Mouse (Mus musculus) liver, embryonic 14.5 days (tissue): ENCODE data around the gene Zfp810. TPM values are rescaled to one million over a fixed set of nuclear protein-coding genes. Genes with fewer than 3 reads are reported as not detected.
A peak's percentile ranks its signal among the peaks of the same experiment; 100 is the strongest.

Source experiments
- ATAC-seq: fragments of 200-750 bp; cut with Nextera tagmentation; 2 replicates; pipeline ENCODE4 v1.8.0; 2017; ENCODE audit warnings: moderate number of reproducible peaks, mild to moderate bottlenecking, moderate library complexity; ENCODE audit not compliant: insufficient read depth
- DNase-seq, 3 experiments: peaks; one replicate each; pipeline ENCODE4 v3.0.0-alpha.2; 2012 to 2013; ENCODE audit warnings: low read depth in 3 of 3, low spot score in 3 of 3
- H3K27ac ChIP-seq: fragments of 300-500 bp; sonication (generic); 2 replicates; pipeline ENCODE4 v1.5.1; 2014; ENCODE audit warnings: moderate library complexity, mild to moderate bottlenecking, control low read depth, inconsistent platforms
- H3K27me3 ChIP-seq: fragments of 300-500 bp; sonication (generic); 2 replicates; pipeline ENCODE4 v1.6.1; 2014; ENCODE audit warnings: mild to moderate bottlenecking, low read length, moderate library complexity; ENCODE audit not compliant: control insufficient read depth, insufficient read depth
- H3K36me3 ChIP-seq: fragments of 300-500 bp; sonication (generic); replicated peaks from 2 replicates; pipeline ENCODE4 v1.6.1; 2014; ENCODE audit warnings: low read depth; ENCODE audit not compliant: control insufficient read depth, insufficient read depth
- H3K4me1 ChIP-seq, 2 experiments: fragments of 200-500 bp in 1 of 2; fragments of 300-500 bp in 1 of 2; sonication (generic) in 1 of 2; replicated peaks; 2 replicates each; pipeline ENCODE4 v1.6.1; 2012 to 2014; ENCODE audit warnings: antibody characterized with exemption in 1 of 2, inconsistent platforms in 1 of 2, low read length in 1 of 2; ENCODE audit not compliant: control insufficient read depth in 2 of 2, insufficient read depth in 2 of 2
- H3K4me2 ChIP-seq: fragments of 300-500 bp; sonication (generic); 2 replicates; pipeline ENCODE4 v1.6.1; 2014; ENCODE audit warnings: low read depth, mild to moderate bottlenecking, control low read depth, moderate library complexity
- H3K4me3 ChIP-seq, 2 experiments: fragments of 200-500 bp in 1 of 2; fragments of 300-500 bp in 1 of 2; sonication (generic) in 1 of 2; 2 replicates each; pipeline ENCODE4 v1.5.1; 2012 to 2014; ENCODE audit warnings: low read depth in 2 of 2, low read length in 2 of 2, mild to moderate bottlenecking in 2 of 2, control low read depth in 1 of 2, inconsistent platforms in 1 of 2, moderate library complexity in 1 of 2; ENCODE audit not compliant: insufficient read depth in 1 of 2
- H3K9ac ChIP-seq: fragments of 300-500 bp; sonication (generic); replicated peaks from 2 replicates; pipeline ENCODE4 v1.6.1; 2014; ENCODE audit warnings: mild to moderate bottlenecking, control low read depth, moderate library complexity
- H3K9me3 ChIP-seq: fragments of 300-500 bp; sonication (generic); 2 replicates; pipeline ENCODE4 v1.6.1; 2016; ENCODE audit warnings: low read length, mixed read lengths; ENCODE audit not compliant: control insufficient read depth
- CTCF ChIP-seq: IDR thresholded peaks from 2 replicates; pipeline ENCODE4 v1.5.1; 2016; ENCODE audit warnings: antibody characterized with exemption, low read depth, control low read depth
- EP300 ChIP-seq: IDR thresholded peaks from 2 replicates; pipeline ENCODE4 v1.6.1; 2016; ENCODE audit warnings: antibody characterized with exemption, low read depth
- WGBS: fragments of 180-500 bp; shearing (Covaris S2); extraction: QIAGEN DNeasy Blood & Tissue Kit; methylation state at CpG from one replicate; pipeline ENCODE4 v1.1.7; 2014; ENCODE audit not compliant: insufficient replicate concordance; 5-methylcytosine and 5-hydroxymethylcytosine counted together
- polyA plus RNA-seq, 2 experiments: library from polyadenylated mRNA; depleted of rRNA in 1 of 2; stranded (reverse) in 1 of 2; unstranded in 1 of 2; fragments of >200 nt; fragmentation: Nextera tagmentation in 1 of 2; extraction: Ambion mirVana in 1 of 2; gene quantifications; 2 replicates each; pipeline versions ENCODE4 v1.2.1 to v1.2.3; 2012 to 2014

Gene Zfp810
- polyA plus RNA-seq, 2 experiments = 2.0 to 2.2 TPM

GRCm38 (mm10) chr9:22258784-22259183 lies 48.7 kb downstream of the Zfp810 start:
- Histone ChIP-seq H3K4me1 (peaks cover 0 to 5% of the 10 kb centered on the region in 2 experiments; a peak in 3 of 4 replicates), H3K36me3 (peaks cover 4% of the 10 kb centered on the region; the same call in 1 of the 2 replicates), H3K27ac (no peak overlapping the region), H3K9me3 (no peaks in the 10 kb centered on the region), H3K9ac (peak overlapping the region; percentile 75), H3K27me3 (no peaks in the 10 kb centered on the region), H3K4me3 (peak overlapping the region; percentile 76 to 81), H3K4me2 (peak overlapping the region; percentile 75)
- TF ChIP-seq CTCF (no peak), EP300 (no peak)
- ATAC-seq (no peak), DNase-seq (no peak)
- WGBS = 74% methylated on average over 8 of the region's 8 CpGs

GRCm38 (mm10) chr9:22256579-22256978 lies 50.9 kb downstream of the Zfp810 start:
- TF ChIP-seq EP300 (no peak), CTCF (no peak)
- Histone ChIP-seq H3K4me2 (no peak overlapping the region), H3K27me3 (no peaks in the 10 kb centered on the region), H3K9me3 (no peaks in the 10 kb centered on the region), H3K27ac (no peak overlapping the region), H3K36me3 (peaks cover 19% of the 10 kb centered on the region), H3K4me3 (no peak overlapping the region), H3K9ac (no peak overlapping the region), H3K4me1 (peaks cover 0 to 5% of the 10 kb centered on the region in 2 experiments; a peak in 3 of 4 replicates)
- no peak for ATAC-seq
- DNase-seq = no peak
- WGBS = 35% methylated on average over 4 of the region's 4 CpGs

GRCm38 (mm10) chr9:22244242-22244641 lies 63.2 kb downstream of the Zfp810 start:
- ATAC-seq = no peak
- Histone ChIP-seq H3K36me3 (peaks cover 22% of the 10 kb centered on the region), H3K9ac (no peak overlapping the region), H3K4me1 (no peaks in the 10 kb centered on the region), H3K27ac (no peak overlapping the region), H3K9me3 (no peaks in the 10 kb centered on the region), H3K4me3 (no peak overlapping the region), H3K4me2 (no peak overlapping the region), H3K27me3 (no peaks in the 10 kb centered on the region)
- DNase-seq = no peak
- TF ChIP-seq EP300 (no peak), CTCF (no peak)
- 67% methylated on average over 2 of the region's 2 CpGs for WGBS

- Histone ChIP-seq H3K4me3 (no peak overlapping the region), H3K4me2 (no peak overlapping the region), H3K9ac (no peak overlapping the region), H3K27ac (no peak overlapping the region), H3K36me3 (peaks cover 41% of the 10 kb centered on the region), H3K9me3 (no peaks in the 10 kb centered on the region), H3K27me3 (no peaks in the 10 kb centered on the region), H3K4me1 (no peaks in the 10 kb centered on the region)
- no peak for TF ChIP-seq CTCF
- no peak for TF ChIP-seq EP300
- ATAC-seq = no peak
- WGBS = 89% methylated on average over 4 of the region's 4 CpGs
- DNase-seq = no peak
Observed at GRCm38 (mm10) chr9:22240001-22240400, 67.4 kb downstream of the Zfp810 start.

- peak; percentile 38; the same call in 1 of the 2 replicates for TF ChIP-seq CTCF
- TF ChIP-seq EP300 = no peak
- no peak for ATAC-seq
- peak in 2 of 3 experiments; percentile 10 to 17 for DNase-seq
Observed at GRCm38 (mm10) chr9:22230556-22230955, 76.9 kb downstream of the Zfp810 start.

More at GRCm38 (mm10) chr9:22230556-22230955, 76.9 kb downstream of the Zfp810 start:
- Histone ChIP-seq H3K36me3 (peaks cover 7% of the 10 kb centered on the region), H3K27me3 (no peaks in the 10 kb centered on the region), H3K9me3 (no peaks in the 10 kb centered on the region), H3K4me1 (no peaks in the 10 kb centered on the region; a peak in 1 of 4 replicates), H3K4me2 (no peak overlapping the region), H3K9ac (no peak overlapping the region), H3K27ac (no peak overlapping the region), H3K4me3 (no peak overlapping the region)
